Mouse (Mus musculus) hindbrain, embryonic 10.5 days (tissue): ENCODE data around the gene Gm10600. TPM values are rescaled to one million over a fixed set of nuclear protein-coding genes. Genes with fewer than 3 reads are reported as not detected.
"Not testable (repeated sequence)": the region's sequence is repeated elsewhere in the genome, so short reads cannot be mapped to it uniquely, and the experiment has no call there.

Experiments
- DNase-seq: peaks from one replicate; pipeline ENCODE4 v3.0.0-alpha.2; 2017; ENCODE audit warnings: low spot score
- H3K27ac ChIP-seq: fragments of 300-500 bp; sonication (generic); 2 replicates; pipeline ENCODE4 v1.5.1; 2016; ENCODE audit warnings: mild to moderate bottlenecking, moderate library complexity
- H3K27me3 ChIP-seq: fragments of 300-500 bp; sonication (generic); 2 replicates; pipeline ENCODE4 v1.6.1; 2016; ENCODE audit warnings: mild to moderate bottlenecking; ENCODE audit not compliant: poor library complexity, insufficient read depth, severe bottlenecking
- H3K36me3 ChIP-seq: fragments of 300-500 bp; sonication (generic); 2 replicates; pipeline ENCODE4 v1.6.1; 2016; ENCODE audit warnings: mild to moderate bottlenecking, moderate library complexity
- H3K4me1 ChIP-seq: fragments of 300-500 bp; sonication (generic); replicated peaks from 2 replicates; pipeline ENCODE4 v1.6.1; 2016; ENCODE audit warnings: mild to moderate bottlenecking
- H3K4me3 ChIP-seq: fragments of 300-500 bp; sonication (generic); 2 replicates; pipeline ENCODE4 v1.5.1; 2016; ENCODE audit warnings: mild to moderate bottlenecking, moderate library complexity
- H3K9me3 ChIP-seq: fragments of 300-500 bp; sonication (generic); 2 replicates; pipeline ENCODE4 v1.6.1; 2016; ENCODE audit warnings: mild to moderate bottlenecking, moderate library complexity
- WGBS: fragments of 180-500 bp; shearing (Covaris S2); methylation state at CpG from one replicate; pipeline ENCODE4 v1.1.7; 2016; 5-methylcytosine and 5-hydroxymethylcytosine counted together
- polyA plus RNA-seq: library from polyadenylated mRNA; unstranded; fragments of >200 nt; fragmentation: Nextera tagmentation; extraction: Ambion mirVana; gene quantifications from 2 replicates; pipeline ENCODE4 v1.2.1, GENCODE M21; 2016

The Gm10600 gene
- polyA plus RNA-seq, result not detected in 2 replicates

DNA sequence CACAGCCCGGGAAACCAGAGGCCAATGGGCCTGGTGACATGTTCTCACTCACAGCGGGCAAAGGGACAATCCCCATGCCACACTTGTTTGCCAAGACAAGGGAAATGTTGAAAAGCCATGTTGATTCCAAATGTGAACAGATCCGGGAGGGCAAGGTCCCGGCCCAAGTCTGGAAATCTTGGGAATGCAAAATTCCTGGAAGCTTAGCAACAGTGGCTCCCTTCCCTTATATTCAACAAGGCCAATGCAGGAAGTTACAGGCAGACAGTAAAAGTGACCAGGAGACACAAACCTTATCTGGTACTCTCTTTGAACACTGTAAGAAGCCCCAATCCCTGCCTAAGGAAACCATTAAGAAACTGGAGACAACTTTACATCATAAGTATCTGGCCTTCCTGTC lies at the start of gene Gm10600:
TSS of gene Gm10600 (plus strand) at position 301 of the 400 bp plus-strand sequence.
- H3K9me3 ChIP-seq, DNase-seq, H3K36me3 ChIP-seq, H3K4me3 ChIP-seq, H3K27me3 ChIP-seq, H3K4me1 ChIP-seq, H3K27ac ChIP-seq: not testable (repeated sequence)
- WGBS, result no CpG with 5 or more reads among the region's 4 CpGs

DNA sequence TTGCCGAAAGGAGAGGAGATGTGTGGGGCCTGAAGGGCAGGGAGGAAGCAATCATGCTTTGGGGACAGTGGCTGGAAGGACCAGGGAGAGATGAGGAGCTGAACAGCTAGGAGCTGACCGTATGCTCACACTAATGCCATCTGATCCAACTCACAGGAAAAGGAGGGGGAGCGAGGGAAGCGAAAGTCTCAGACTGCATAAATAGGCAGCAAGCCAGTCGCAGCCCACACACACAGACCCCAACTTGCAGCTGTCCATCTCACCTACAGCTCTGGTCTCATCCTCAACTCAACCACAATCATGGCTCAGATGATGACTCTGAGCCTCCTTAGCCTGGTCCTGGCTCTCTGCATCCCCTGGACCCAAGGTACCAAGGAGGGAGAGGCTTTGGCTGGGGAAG lies 15.0 kb downstream of the Gm10600 start, which contains the start of gene Ccl21b:
TSS of gene Ccl21b (plus strand) at position 301 of the 400 bp plus-strand sequence.
- no CpG with 5 or more reads among the region's 5 CpGs for WGBS
- not testable (repeated sequence) for DNase-seq, H3K27ac ChIP-seq, H3K27me3 ChIP-seq, H3K4me1 ChIP-seq, H3K4me3 ChIP-seq, H3K36me3 ChIP-seq, H3K9me3 ChIP-seq

Other genes starting within 250 kb of the Gm10600 start
- gene Gm21093, start 205.9 kb upstream of the Gm10600 start, polyA plus RNA-seq, result 0.12 and 0.14 TPM in 2 replicates
- gene Gm3893, start 149.4 kb upstream of the Gm10600 start, polyA plus RNA-seq, result not detected in 2 replicates
- gene Gm13304, start 125.8 kb upstream of the Gm10600 start, polyA plus RNA-seq, result not detected in 2 replicates
- gene Gm13306, start 87.2 kb upstream of the Gm10600 start, polyA plus RNA-seq, result not detected in 2 replicates
- not detected in 2 replicates for gene Gm13305, start 72.0 kb upstream of the Gm10600 start, polyA plus RNA-seq
- gene Ccl21b, start 15.1 kb downstream of the Gm10600 start, polyA plus RNA-seq, result not detected in 2 replicates
- not detected in 2 replicates for gene Gm21953, start 53.6 kb downstream of the Gm10600 start, polyA plus RNA-seq
- not detected in 2 replicates for gene Fam205a3, start 77.7 kb downstream of the Gm10600 start, polyA plus RNA-seq
- gene Gm21586, start 198.7 kb downstream of the Gm10600 start, polyA plus RNA-seq, result not detected in 2 replicates
- gene Gm2163, start 226.1 kb downstream of the Gm10600 start, polyA plus RNA-seq, result 0.05 TPM in 1 of 2 replicates, not detected in the other